Mouse (Mus musculus): ENCODE data around the gene Mxra8.

DNA sequence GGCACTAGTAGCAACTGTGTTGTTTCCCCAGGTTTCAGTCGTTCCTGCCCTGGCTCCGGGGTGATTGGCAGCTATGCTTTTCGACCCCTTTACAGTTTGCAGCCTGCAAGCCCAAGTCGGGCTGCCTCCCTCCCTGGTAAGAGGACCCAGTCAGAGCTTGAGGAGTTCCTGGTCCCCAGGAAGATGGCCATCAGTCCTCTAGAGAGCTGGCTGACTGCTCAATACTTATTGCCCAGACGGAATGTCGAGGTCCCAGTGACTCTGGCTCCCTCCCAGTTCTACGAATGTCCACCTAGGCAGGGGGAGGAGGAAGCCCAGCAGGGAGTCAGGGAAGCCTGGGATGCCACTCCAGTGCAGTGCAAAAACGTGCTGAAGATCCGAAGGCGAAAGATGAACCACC is 7.2 kb upstream of the Mxra8 start:
- TF ChIP-seq POLR2AphosphoS2 (IDR thresholded peaks at IDR 0.05; ENCODE audit: insufficient read length, low read depth) = no peak
- TF ChIP-seq POLR2A (IDR thresholded peaks at IDR 0.05; ENCODE audit: insufficient read length, low read depth) = no peak
- TF ChIP-seq E2F4 (IDR thresholded peaks at IDR 0.05; ENCODE audit: insufficient read depth) = no peak

Measured in myocyte (in vitro differentiated cells).